Mouse (Mus musculus): ENCODE results near the gene Bcas3.

- no peak for TF ChIP-seq CTCF (IDR thresholded peaks at IDR 0.05)
- TF ChIP-seq EP300 (IDR thresholded peaks at IDR 0.05): no peak
Measured at GRCm38 (mm10) chr11:85719091-85719490, 366.1 kb downstream of the Bcas3 start.
